Mouse (Mus musculus) CH12F3 (cell line): ENCODE results near the gene Map3k21.

ENCODE experiments used
- in situ Hi-C: fragments of 300-500 bp; cut with MboI; formaldehyde crosslinking; loops from 2 replicates; pipeline ENCODE4 v1.14.3; 2020; ENCODE audit warnings: low sequenced_read_pairs

Gene Map3k21

GRCm38 (mm10) chr8:125913206-125913605, 3.0 kb downstream of the Map3k21 start:
- in situ Hi-C loops, result no loop called here

GRCm38 (mm10) chr8:125914386-125914785, 4.1 kb downstream of the Map3k21 start:
- in situ Hi-C loops, result no loop called here

GRCm38 (mm10) chr8:125917013-125917412, 6.8 kb downstream of the Map3k21 start:
- in situ Hi-C loops, result no loop called here

GRCm38 (mm10) chr8:125918719-125919118, 8.5 kb downstream of the Map3k21 start:
- in situ Hi-C loops, result no loop called here

GRCm38 (mm10) chr8:125919560-125919959, 9.3 kb downstream of the Map3k21 start:
- in situ Hi-C loops, result no loop called here

- in situ Hi-C loops, result no loop called here
Observed at GRCm38 (mm10) chr8:125920281-125920680, 10.0 kb downstream of the Map3k21 start.

GRCm38 (mm10) chr8:125920761-125921160, 10.5 kb downstream of the Map3k21 start:
- in situ Hi-C loops, result no loop called here

GRCm38 (mm10) chr8:125922333-125922732, 12.1 kb downstream of the Map3k21 start:
- in situ Hi-C loops, result no loop called here

- in situ Hi-C loops, result no loop called here
Observed at GRCm38 (mm10) chr8:125926636-125927035, 16.4 kb downstream of the Map3k21 start.

GRCm38 (mm10) chr8:125930276-125931046, 20.2 kb downstream of the Map3k21 start:
- in situ Hi-C loops, result no loop called here

- in situ Hi-C loops, result no loop called here
Observed at GRCm38 (mm10) chr8:125931822-125932221, 21.6 kb downstream of the Map3k21 start.

- in situ Hi-C loops, result no loop called here
Observed at GRCm38 (mm10) chr8:125935649-125936048, 25.4 kb downstream of the Map3k21 start.

GRCm38 (mm10) chr8:125944511-125944910, 34.3 kb downstream of the Map3k21 start:
- in situ Hi-C loops, result no loop called here

- in situ Hi-C loops, result no loop called here
Observed at GRCm38 (mm10) chr8:125948696-125949308, 38.6 kb downstream of the Map3k21 start.

GRCm38 (mm10) chr8:125950007-125950940, 40.0 kb downstream of the Map3k21 start:
- in situ Hi-C loops, result no loop called here

- in situ Hi-C loops, result no loop called here
Observed at GRCm38 (mm10) chr8:125955671-125956070, 45.4 kb downstream of the Map3k21 start.

- in situ Hi-C loops, result no loop called here
Observed at GRCm38 (mm10) chr8:125956796-125957195, 46.5 kb downstream of the Map3k21 start.

GRCm38 (mm10) chr8:125957226-125957993, 47.2 kb downstream of the Map3k21 start:
- in situ Hi-C loops, result no loop called here

GRCm38 (mm10) chr8:125957994-125958368, 47.7 kb downstream of the Map3k21 start:
- in situ Hi-C loops, result no loop called here

- in situ Hi-C loops, result no loop called here
Observed at GRCm38 (mm10) chr8:125959363-125959771, 49.1 kb downstream of the Map3k21 start.

- in situ Hi-C loops, result no loop called here
Observed at GRCm38 (mm10) chr8:125960037-125960436, 49.8 kb downstream of the Map3k21 start.
